Mouse (Mus musculus) ovary, postnatal 14 days (tissue): Measurements from ENCODE around the gene Unk.
"Not testable (repeated sequence)": the region's sequence is repeated elsewhere in the genome, so short reads cannot be mapped to it uniquely, and the experiment has no call there.

ENCODE experiments used
- DNase-seq: peaks from one replicate; pipeline ENCODE4 v3.0.0; 2022; ENCODE audit warnings: low spot score

The Unk gene

DNA sequence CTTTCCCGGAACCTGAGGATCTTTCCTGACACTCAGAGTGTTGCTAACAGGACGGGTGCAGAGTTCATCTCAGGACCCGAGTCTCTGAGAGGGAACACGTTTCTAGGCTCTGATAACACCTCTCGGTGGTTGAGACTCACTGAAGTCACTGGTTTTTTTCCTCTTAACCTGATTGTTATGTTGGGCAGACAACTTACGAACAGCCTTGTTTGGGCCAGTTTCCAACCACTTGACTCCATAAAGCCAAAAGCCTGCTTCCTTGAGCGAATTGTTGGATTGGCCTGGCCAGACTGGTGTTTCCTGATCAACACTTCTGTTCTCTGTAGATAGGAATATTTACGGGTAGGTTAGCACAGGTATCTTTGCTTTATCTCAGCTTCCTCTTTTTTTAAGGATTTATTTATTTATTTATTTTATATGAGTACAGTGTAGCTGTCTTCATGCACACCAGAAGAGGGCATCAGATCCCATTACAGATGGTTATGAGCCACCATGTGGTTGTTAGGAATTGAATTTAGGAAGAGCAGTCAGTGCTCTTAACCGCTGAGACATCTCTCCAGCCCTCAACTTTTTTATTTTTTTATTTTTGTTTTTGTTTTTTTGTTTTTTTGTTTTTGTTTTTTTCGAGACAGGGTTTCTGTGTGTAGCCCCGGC lies 58.7 kb downstream of the Unk start:
- DNase-seq = no peak

DNA sequence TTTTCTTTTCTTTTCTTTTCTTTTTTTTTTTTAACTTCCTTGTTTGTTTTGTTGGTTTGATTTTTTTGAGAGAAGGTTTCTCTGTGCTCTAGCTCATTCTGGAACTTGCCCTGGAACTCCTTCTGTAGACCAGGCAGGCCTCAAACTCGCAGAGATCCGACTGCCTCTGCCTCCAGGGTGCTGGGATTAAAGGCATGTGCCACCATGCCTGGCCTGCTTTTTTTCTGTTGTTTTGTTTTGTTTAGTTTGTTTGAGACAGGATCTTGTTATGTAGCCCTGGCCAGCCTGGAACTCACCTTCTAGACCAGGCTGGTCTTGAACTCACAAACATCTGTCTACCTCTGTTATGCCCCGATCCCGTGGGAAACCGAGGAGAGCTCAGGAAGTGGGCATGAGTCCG lies 59.4 kb downstream of the Unk start:
- no peak for DNase-seq

DNA sequence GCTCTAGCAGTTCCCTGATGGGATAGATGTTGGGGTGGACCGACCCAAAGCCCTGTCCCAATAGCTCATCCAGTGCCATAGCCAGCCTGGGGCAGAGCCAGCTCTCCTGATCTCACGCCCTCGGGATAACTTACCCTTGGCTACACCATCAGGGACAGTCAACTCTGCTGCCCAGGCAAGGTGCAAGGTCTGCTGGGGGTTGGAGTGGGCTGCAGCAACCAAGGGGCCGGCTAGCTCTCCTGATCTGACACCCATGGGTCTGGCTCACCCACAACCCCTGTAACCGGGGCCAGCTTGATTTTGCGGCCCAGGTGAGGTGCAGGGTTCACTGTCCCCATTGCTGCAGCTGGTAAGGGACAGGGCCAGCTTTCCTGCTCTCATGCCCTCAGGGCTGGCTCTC lies 61.5 kb downstream of the Unk start:
- DNase-seq = no peak

DNA sequence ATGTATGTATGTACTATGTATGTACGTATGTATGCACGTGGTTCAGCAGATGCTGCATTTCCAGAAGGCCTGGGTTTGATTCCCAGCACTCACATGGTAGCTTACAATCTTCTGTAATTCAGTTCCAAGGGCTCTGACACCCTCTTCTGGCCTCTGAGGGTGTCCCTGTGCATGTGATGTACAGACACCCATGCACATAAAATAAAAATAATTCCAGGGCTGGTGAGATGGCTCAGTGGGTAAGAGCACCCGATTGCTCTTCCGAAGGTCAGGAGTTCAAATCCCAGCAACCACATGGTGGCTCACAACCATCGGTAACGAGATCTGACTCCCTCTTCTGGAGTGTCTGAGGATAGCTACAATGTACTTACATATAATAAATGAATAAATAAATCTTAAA lies 62.8 kb downstream of the Unk start:
- DNase-seq = not testable (repeated sequence)

DNA sequence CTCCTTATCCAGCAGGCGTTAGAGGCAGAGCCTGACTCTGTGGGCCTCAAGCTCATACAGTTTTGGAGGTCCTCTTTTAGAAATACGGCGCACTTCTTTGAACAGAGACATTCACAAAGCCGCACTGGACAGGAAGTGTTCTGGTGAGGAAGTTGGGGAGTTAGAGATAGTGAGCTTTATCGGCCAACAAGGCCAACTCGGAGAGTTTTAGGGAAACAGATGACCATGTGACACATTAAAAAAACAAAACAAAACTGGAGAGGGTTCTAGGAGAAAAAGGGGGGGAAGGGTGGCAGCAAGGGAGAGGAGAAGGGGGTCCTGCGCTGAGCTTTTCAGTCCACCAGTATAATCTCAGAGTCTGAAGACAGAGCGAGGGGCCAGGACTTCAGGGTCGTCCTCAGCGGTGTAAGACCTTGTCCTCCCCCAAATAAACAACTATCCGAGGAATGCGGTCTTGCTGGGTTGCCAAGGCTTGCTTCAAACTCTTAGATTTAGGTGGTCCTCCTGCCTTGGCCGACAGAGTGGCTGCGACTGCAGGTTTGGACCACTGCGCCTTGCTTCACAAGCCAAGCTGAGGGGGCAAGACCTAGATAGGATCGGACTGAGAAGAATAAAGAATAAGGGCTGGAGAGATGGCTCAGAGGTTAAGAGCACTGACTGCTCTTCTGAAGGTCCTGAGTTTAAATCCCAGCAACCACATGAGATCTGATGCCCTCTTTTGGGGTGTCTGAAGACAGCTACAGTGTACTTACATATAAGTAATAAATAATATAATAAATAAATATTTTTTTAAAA lies 63.8 kb downstream of the Unk start:
- no peak for DNase-seq

DNA sequence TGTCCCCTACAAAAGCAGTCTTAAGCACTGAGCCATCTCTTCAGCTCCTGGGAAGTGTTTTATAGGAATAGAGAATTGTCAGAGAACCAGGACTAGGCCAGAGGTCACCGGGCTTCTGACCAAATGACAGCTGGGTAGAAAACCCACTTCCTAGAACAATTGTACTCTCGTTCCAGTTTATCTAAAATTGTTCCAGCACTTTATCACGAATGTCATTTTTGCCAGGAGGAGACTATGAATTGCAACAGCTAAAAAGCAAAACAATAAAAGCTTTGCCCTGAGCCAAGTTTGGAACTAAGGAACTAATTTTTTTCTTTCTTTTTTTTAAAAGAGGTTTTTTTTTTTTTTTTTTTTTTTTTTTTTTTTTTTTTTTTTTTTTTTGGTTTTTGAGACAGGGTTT lies 65.5 kb downstream of the Unk start:
- DNase-seq = peak; percentile 60

DNA sequence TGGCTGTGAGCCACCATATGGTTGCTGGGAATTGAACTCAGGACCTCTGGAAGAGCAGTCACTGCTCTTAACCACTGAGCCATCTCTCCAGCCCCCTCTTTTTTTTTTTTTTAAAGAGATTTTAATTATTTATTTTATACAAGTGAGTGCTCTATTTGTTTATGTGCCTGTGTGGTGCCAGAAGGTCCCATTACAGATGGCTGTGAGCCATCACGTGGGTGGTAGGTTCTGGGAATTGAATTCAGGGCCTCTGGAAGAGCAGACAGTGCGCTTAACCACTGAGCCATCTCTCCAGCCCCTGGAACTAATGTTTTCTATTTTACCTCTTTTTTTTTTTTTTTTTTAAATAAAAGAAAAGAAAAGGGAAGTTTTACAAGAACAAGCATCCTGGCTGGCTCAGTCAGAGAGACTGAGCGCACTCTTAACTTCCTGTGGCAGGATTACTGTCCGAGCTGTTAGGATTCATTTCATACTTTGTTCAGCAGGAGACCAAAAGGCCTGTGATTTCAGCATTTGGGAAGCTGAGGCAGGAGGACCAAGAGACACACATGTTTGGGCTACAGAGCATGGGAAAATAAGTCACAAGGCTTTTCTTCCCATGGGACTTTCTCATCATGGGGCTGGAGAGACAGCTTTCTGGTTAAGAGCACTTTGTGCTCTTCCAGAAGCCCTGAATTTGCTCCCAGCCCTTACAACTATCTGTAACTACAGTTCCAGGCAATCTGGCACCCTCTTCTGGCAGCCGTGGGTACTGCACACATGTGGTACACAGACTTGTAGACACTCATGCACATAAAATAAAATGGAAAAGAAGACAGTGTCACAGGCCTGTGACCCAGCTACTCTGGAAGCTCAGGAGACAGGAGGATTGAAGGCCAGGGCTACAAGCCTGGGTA lies 66.3 kb downstream of the Unk start:
- no peak for DNase-seq

DNA sequence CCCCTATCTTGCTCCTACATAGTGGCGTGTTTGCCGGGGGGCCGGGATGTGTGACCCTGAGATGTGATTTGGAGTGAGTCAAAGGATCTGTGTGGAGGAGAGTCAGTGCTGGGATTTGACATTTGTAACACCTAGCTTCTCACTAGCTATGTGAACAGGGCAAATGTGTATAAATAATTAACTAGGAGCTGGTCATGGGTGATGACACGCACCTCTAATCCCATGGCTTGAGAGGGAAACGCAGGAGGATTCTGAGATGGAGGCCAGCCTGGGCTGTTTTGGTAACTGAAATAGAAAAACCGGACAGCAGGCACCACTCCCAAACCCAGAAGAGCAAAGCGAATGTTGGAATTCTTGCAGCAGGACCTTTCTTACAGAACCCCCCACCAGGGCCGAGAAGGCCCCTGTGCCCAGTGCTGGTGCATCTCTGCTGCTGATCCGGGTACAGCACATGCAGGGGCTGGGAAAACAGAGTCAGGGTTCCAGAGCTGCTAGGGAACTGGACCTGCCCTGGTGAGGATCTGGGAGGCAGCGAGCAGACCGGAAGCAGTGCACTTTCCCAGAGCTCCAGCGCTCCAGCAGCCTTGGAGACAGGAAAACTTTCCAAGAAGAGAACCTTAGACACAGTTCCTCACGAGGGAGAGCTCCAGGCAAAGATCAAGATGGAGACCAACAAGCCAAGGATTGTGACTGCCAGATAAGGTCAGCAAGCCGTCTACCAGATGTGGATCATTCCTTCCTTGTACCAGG lies 68.8 kb downstream of the Unk start:
- DNase-seq = no peak

DNA sequence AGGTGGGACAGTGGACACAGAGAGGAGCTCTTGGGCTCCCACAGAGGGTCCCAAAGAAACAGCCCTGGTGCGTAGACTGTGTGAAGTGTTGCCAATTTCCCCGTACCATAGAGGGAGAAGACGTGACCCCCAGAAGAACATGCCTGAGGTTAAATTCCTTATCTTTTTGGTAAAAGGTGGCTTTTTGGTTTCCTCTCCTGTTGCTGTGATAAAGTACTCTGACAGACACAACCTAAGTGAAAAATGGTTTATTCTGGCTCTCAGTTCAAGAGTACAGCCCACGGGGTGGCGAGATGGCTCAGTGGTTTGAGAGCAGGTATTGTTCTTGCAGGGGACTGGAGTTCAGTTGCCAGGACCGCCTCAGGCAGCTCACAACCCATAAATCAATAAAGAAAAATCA lies 69.3 kb downstream of the Unk start:
- no peak for DNase-seq

DNA sequence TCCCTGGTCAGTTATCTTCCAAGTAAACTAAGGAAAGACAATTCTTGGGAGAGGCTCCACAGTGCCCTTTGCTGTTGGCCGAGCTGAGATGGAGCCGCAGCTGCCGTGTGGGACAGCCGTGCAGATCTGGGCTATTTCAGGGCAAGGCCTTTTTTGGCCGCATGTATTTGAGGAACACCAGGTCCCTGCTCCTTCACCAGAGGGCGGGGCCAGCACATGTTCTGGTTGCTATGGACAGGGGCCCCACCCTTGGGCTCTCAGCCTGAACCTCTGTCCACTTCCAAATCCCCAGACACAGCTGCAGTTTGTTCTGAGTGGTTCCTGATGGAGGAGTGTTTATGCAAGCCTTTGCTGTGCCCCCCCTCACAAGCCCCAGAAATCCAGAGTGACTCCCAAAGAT lies 70.3 kb downstream of the Unk start:
- no peak for DNase-seq

DNA sequence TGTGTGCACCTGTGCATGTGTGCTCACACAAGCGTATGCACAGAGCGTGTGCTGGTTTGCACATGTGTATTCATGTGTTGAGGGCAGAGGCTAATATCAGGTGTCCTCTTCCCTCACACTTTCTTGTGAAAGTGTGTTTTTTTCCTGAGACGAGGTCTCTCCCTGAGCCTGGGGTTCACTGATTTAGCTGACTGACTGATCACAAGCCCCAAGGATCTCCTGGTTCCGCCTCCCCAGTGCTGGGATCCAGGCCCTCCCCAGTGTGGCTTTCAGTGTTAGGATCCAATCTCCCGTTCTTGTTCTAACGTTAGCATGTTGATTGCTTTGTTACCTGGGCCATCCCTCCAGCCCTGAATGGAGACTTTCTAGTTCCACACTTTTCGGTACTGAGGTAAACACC lies 70.7 kb downstream of the Unk start:
- DNase-seq = no peak

DNA sequence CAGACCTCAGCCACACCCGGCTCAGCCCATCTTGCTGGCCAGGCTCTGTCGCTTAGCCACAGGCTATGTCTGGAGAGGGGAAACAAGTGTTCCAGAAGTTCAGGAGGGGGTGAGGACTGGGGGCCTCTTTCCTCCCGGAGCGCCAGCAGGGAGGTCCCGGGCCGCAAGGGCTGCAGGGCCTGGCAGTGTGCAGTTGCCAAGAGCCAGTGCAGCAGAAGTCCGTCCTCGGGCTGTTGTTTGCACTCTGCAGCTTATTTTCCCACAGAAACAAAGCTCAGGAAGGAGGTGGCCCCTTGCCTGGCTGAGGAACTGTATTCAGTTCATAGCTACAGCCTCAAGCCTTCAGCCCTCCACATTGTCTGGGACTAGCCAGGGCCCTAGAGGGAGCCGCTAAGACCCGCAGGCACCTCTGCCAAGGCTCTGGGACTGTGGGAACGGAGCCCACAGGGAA lies 71.8 kb downstream of the Unk start:
- no peak for DNase-seq

DNA sequence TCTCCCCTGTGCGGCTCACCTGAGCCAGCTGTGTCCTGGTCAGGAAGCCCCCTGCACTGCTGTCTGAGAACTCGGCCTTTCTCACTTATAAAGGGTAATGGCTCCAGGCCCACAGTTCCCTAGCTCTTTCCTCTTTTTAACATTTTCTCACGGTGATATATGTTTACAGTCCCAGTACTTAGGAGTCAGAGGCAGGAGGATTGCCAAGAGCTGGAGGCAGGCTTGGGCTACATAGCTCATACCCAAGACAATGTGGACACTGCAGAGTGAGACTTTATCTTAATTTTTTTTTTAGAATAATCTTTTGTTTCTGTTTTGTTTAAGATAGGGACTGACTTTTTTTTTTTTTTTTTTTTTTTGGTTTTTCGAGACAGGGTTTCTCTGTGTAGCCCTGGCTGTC lies 72.3 kb downstream of the Unk start:
- DNase-seq = no peak

DNA sequence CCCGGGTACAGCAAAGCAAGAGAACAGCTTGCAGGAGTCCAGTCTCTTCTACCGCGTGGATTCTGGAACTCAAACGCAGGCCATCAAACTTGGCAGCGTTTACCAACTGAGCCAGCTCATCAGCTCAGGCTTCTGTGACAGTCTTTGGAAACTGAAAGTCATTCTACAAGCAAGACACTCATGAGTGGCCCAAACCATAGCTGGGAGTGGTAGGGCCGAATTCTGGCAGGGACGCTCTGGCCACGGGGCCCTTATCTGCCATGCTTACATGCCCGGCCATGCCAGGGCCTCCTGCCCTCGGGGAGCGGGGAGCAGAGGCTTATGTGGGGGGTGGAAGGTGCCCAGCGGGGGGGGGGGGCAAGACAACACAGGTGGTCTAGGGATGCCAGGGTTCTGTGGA lies 73.5 kb downstream of the Unk start:
- no peak for DNase-seq

DNA sequence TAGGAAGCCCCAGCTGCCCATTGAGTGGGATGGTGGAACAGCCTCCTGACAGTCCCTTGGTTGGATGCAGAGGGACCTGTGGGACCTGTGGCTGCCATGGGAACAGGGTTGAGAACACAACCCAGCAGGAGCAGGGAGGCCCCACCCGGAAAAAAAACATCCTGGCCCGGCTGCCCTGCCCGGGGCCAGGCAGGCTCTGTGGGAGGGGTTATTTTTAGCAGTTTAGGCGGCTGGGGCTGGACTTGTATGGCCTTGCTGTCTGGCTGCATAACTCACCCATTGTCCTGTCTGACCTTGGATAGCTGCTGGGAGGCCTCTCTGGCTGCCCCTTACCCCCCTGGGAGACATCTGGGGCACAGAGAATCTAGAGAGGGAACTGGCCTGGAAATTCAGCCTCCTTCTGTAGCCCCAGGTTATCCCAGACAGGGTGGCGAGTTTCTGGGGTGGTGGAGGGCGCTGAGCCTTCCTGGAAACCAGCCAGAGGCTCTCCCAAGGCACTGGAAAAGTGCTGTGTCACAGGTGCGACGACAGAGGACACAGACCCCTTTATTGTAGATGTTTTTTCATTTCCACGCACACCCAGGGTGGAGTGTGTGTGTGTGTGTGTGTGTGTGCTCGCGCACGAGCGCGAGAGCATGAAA lies 74.0 kb downstream of the Unk start:
- no peak for DNase-seq

DNA sequence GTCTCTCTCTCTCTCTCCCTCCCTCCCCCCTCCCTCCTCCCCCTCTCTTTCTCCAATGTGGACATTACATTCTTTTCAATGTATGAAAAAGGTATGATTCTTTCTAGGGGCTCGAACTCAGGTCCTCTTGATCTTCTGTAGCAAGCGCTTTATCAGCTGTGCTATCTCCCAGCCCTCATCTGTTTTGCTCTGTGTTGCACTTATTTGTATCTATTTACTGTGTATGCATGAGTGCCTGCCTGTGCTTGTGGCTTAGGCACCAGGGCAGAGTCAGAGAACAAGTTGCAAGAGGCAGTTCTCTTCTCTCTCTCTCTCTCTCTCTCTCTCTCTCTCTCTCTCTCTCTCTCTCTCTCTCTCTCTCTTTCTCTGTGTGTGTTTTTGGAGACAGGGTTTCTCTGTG lies 74.9 kb downstream of the Unk start:
- DNase-seq = no peak

DNA sequence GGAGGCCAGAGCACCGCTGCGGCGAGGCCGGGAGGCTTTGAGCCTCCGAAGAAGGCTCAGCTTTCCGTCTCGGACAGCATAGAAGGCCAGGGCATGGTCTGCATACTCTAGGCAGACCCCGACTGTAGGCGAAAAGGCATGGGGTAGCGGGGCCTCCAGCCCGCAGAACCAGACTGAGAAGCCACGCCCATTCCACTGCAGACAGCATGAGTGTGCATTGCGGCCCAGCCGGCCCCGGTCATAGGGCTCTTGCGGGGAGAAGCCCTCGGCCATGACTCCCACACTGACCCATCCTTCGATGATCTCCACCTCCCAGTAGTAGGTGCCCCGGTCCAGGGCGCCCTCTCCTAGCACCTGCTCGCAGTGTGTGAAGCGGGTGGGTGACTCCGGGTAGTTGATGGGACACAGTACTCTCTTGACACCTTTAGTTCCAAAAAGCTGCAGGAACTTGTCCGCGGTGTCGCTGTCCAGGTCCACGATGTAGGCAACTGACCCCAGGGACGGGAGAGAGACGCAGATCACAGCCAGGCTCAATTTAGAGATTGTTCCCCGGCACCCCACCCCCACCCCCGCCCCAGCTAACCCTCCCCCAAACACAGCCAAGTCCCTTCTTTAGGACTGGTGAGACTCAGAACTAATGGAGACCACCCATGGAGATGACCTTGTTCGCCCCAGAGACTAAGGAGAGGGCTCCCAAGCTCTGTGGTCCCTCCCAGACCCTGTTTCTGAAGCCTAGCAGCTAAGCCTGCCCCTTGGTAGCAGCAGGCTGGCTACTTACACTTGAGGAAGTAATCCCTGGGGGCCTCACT lies 76.2 kb downstream of the Unk start:
- no peak for DNase-seq

DNA sequence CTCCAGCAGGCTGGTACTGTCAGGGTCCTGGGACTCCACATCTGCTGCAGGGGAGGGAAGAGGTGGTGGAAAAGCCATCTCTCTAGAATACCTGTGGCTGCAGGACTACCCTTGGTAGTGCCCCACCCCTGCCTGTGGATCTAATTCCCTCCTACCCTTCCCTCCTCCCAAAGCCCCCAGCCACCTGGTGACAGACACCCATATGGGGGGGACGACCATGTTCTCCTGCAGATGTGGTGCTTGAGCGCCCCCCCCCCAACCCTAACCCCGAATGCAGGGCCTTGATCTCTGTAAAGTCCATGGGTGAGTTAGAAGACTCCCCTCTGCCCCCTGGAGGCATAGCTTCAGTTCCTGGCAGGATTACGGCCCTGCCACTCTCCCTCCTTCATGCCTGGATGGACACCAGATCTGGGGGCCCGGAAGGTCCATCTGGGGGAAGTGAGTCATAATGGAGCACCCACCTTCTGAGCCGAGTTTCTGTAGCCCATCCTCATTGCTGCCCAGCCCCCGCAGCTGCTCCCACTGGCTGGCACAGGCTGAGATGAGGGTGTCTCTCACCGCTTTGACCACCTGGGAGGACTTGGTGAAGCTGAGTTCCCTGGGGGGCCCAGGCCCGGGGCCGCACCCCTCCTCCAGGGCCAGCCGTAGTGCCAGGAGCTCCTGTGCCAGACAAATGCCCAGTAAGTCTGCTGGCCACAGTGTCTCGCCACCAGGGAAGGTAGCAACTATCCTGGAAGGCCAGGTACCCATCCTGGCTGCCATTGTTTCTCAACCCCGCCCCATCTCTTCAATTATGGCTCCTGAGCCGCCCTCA lies 77.0 kb downstream of the Unk start:
- no peak for DNase-seq

DNA sequence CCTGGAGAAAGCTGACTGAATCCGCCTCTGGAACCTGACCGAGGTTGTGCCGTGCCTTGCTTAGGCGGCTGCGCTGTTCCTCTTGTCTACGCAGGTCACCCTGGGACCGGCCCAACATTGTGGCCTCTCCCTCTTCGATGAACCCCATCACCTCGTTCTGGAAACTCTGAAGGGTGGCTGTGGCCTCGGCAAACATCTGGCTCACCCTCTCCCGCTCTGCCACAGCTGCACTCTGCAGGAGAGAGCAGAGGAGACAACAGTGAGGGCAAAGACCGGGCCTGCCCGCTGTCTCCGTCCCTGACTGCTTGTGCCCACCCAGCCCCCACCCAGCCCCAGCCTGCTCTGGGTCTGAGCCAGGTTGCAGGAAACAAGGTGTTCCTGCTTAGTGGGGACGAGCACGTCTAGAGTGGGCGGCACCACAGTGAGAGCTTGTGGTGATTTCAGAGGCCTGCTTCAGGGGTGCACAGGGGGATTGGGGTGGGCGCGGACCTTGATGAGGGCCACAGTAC lies 77.7 kb downstream of the Unk start:
- DNase-seq = no peak
